Mouse (Mus musculus) stomach, embryonic 16.5 days (tissue): ENCODE measurements around the gene Tial1. TPM values are rescaled to one million over a fixed set of nuclear protein-coding genes. Genes with fewer than 3 reads are reported as not detected.

ENCODE experiments used
- ATAC-seq: fragments of 200-750 bp; cut with Nextera tagmentation; 2 replicates; pipeline ENCODE4 v1.8.0; 2017; ENCODE audit warnings: moderate number of reproducible peaks, moderate TSS enrichment; ENCODE audit not compliant: insufficient read depth, low FRiP score
- H3K27ac ChIP-seq: fragments of 300-500 bp; sonication (generic); 2 replicates; pipeline ENCODE4 v1.5.1; 2014; ENCODE audit warnings: low read length
- H3K27me3 ChIP-seq: fragments of 300-500 bp; sonication (generic); 2 replicates; pipeline ENCODE4 v1.6.1; 2014; ENCODE audit warnings: low read length, control low read depth, mixed read lengths; ENCODE audit not compliant: control insufficient read depth, insufficient read depth
- H3K36me3 ChIP-seq: fragments of 300-500 bp; sonication (generic); 2 replicates; pipeline ENCODE4 v1.6.1; 2014; ENCODE audit warnings: low read length; ENCODE audit not compliant: control insufficient read depth, insufficient read depth
- H3K4me1 ChIP-seq: fragments of 300-500 bp; sonication (generic); 2 replicates; pipeline ENCODE4 v1.6.1; 2014; ENCODE audit warnings: low read length, control low read depth, mixed read lengths; ENCODE audit not compliant: control insufficient read depth, insufficient read depth
- H3K4me2 ChIP-seq: fragments of 300-500 bp; sonication (generic); 2 replicates; pipeline ENCODE4 v1.6.1; 2014; ENCODE audit warnings: low read depth, low read length, mixed read lengths
- H3K4me3 ChIP-seq: fragments of 300-500 bp; sonication (generic); replicated peaks from 2 replicates; pipeline ENCODE4 v1.5.1; 2014; ENCODE audit warnings: mild to moderate bottlenecking, low read length
- H3K9ac ChIP-seq: fragments of 300-500 bp; sonication (generic); 2 replicates; pipeline ENCODE4 v1.6.1; 2014; ENCODE audit warnings: low read length
- H3K9me3 ChIP-seq: fragments of 300-500 bp; sonication (generic); replicated peaks from 2 replicates; pipeline ENCODE4 v1.6.1; 2016; ENCODE audit warnings: low read length, control low read depth; ENCODE audit not compliant: control insufficient read depth
- WGBS: fragments of 180-500 bp; shearing (Covaris S2); extraction: QIAGEN DNeasy Blood & Tissue Kit; methylation state at CpG from one replicate; pipeline ENCODE4 v1.1.7; 2014; 5-methylcytosine and 5-hydroxymethylcytosine counted together
- polyA plus RNA-seq: library from polyadenylated mRNA; unstranded; fragments of >200 nt; fragmentation: Nextera tagmentation; extraction: Ambion mirVana; gene quantifications from 2 replicates; pipeline ENCODE4 v1.2.1, GENCODE M21; 2015

The Tial1 gene
- polyA plus RNA-seq, 1 experiment from 2014 or later: 24.4 TPM

- Histone ChIP-seq H3K4me2 (no peak overlapping the region), H3K9ac (no peak overlapping the region), H3K36me3 (peaks cover 6% of the 10 kb centered on the region; the same call in 1 of the 2 replicates), H3K4me3 (no peak overlapping the region), H3K9me3 (no peaks in the 10 kb centered on the region), H3K4me1 (peaks cover 14% of the 10 kb centered on the region), H3K27me3 (no peaks in the 10 kb centered on the region), H3K27ac (no peak overlapping the region)
- ATAC-seq: no peak
- 61% methylated on average over 6 of the region's 6 CpGs for WGBS
These were observed 57.5 kb downstream of the Tial1 start for GRCm38 (mm10) chr7:128403988-128404387.

- no peaks in the 10 kb centered on the region for H3K9me3 ChIP-seq
- WGBS: 28% methylated on average over 6 of the region's 6 CpGs
- ATAC-seq: no peak
These were observed 57.9 kb downstream of the Tial1 start for GRCm38 (mm10) chr7:128403586-128403985.

GRCm38 (mm10) chr7:128403128-128403527, 58.4 kb downstream of the Tial1 start:
- 0 out of 2 replicates have a peak overlapping the region, but pooled peaks have one; percentile 9 for H3K4me2 ChIP-seq
- WGBS: 23% methylated on average over 10 of the region's 10 CpGs
- no peak overlapping the region for H3K4me3 ChIP-seq
- H3K36me3 ChIP-seq: peaks cover 6% of the 10 kb centered on the region; the same call in 1 of the 2 replicates
- peaks cover 14% of the 10 kb centered on the region for H3K4me1 ChIP-seq
- no peaks in the 10 kb centered on the region for H3K27me3 ChIP-seq
- no peak overlapping the region for H3K27ac ChIP-seq
- no peaks in the 10 kb centered on the region for H3K9me3 ChIP-seq
- ATAC-seq: no peak
- no peak overlapping the region for H3K9ac ChIP-seq

More at GRCm38 (mm10) chr7:128403586-128403985, 57.9 kb downstream of the Tial1 start:
- Histone ChIP-seq H3K27ac (no peak overlapping the region), H3K36me3 (peaks cover 6% of the 10 kb centered on the region; the same call in 1 of the 2 replicates), H3K27me3 (no peaks in the 10 kb centered on the region), H3K4me2 (0 out of 2 replicates have a peak overlapping the region, but pooled peaks have one; percentile 9), H3K9ac (no peak overlapping the region), H3K4me1 (peaks cover 14% of the 10 kb centered on the region), H3K4me3 (no peak overlapping the region)

GRCm38 (mm10) chr7:128402577-128402976, 58.9 kb downstream of the Tial1 start:
- Histone ChIP-seq H3K27me3 (no peaks in the 10 kb centered on the region), H3K9ac (no peak overlapping the region), H3K4me2 (no peak overlapping the region), H3K9me3 (no peaks in the 10 kb centered on the region), H3K4me1 (peaks cover 14% of the 10 kb centered on the region), H3K4me3 (no peak overlapping the region), H3K36me3 (peaks cover 6% of the 10 kb centered on the region; the same call in 1 of the 2 replicates), H3K27ac (no peak overlapping the region)
- WGBS: 68% methylated on average over 8 of the region's 8 CpGs
- no peak for ATAC-seq

GRCm38 (mm10) chr7:128398664-128399063, 62.9 kb downstream of the Tial1 start:
- Histone ChIP-seq H3K4me1 (peaks cover 11% of the 10 kb centered on the region), H3K36me3 (peaks cover 6% of the 10 kb centered on the region; the same call in 1 of the 2 replicates), H3K9me3 (no peaks in the 10 kb centered on the region), H3K4me2 (no peak overlapping the region), H3K27me3 (no peaks in the 10 kb centered on the region), H3K27ac (no peak overlapping the region), H3K4me3 (no peak overlapping the region), H3K9ac (no peak overlapping the region)
- 69% methylated on average over 4 of the region's 4 CpGs for WGBS
- no peak for ATAC-seq

GRCm38 (mm10) chr7:128397066-128397465, 64.5 kb downstream of the Tial1 start:
- Histone ChIP-seq H3K4me2 (no peak overlapping the region), H3K36me3 (peaks cover 6% of the 10 kb centered on the region; the same call in 1 of the 2 replicates), H3K9me3 (no peaks in the 10 kb centered on the region), H3K4me3 (no peak overlapping the region), H3K27me3 (no peaks in the 10 kb centered on the region), H3K27ac (no peak overlapping the region), H3K9ac (no peak overlapping the region), H3K4me1 (0 out of 2 replicates have a peak, but pooled peaks cover 7% of the 10 kb centered on the region)
- WGBS: 64% methylated on average over 2 of the region's 2 CpGs
- no peak for ATAC-seq

- H3K27me3 ChIP-seq: no peaks in the 10 kb centered on the region
- no peak overlapping the region for H3K4me3 ChIP-seq
- H3K4me1 ChIP-seq: peaks cover 21% of the 10 kb centered on the region; the same call in 1 of the 2 replicates
- H3K4me2 ChIP-seq: no peak overlapping the region
- no peak overlapping the region for H3K9ac ChIP-seq
- no peak for ATAC-seq
- WGBS: 44% methylated on average over 4 of the region's 4 CpGs
- no peaks in the 10 kb centered on the region for H3K36me3 ChIP-seq
- no peaks in the 10 kb centered on the region for H3K9me3 ChIP-seq
- no peak overlapping the region for H3K27ac ChIP-seq
These were observed 67.8 kb downstream of the Tial1 start for GRCm38 (mm10) chr7:128393756-128394155.

GRCm38 (mm10) chr7:128392972-128393314, 68.6 kb downstream of the Tial1 start:
- H3K27me3 ChIP-seq: no peaks in the 10 kb centered on the region
- no peak overlapping the region for H3K9ac ChIP-seq

GRCm38 (mm10) chr7:128392071-128392971, 69.2 kb downstream of the Tial1 start:
- 64% methylated on average over 18 of the region's 18 CpGs for WGBS
- peak overlapping the region; percentile 47; the same call in 1 of the 2 replicates for H3K27ac ChIP-seq
- no peak for ATAC-seq

More at GRCm38 (mm10) chr7:128392972-128393314, 68.6 kb downstream of the Tial1 start:
- peak overlapping the region; percentile 47; the same call in 1 of the 2 replicates for H3K27ac ChIP-seq
- WGBS: 45% methylated on average over 5 of the region's 5 CpGs
- no peaks in the 10 kb centered on the region for H3K36me3 ChIP-seq
- no peaks in the 10 kb centered on the region for H3K9me3 ChIP-seq
- H3K4me2 ChIP-seq: no peak overlapping the region
- H3K4me1 ChIP-seq: peaks cover 24% of the 10 kb centered on the region; the same call in 1 of the 2 replicates
- H3K4me3 ChIP-seq: no peak overlapping the region
- ATAC-seq: no peak

More at GRCm38 (mm10) chr7:128392071-128392971, 69.2 kb downstream of the Tial1 start:
- Histone ChIP-seq H3K4me2 (no peak overlapping the region), H3K36me3 (no peaks in the 10 kb centered on the region), H3K9ac (0 out of 2 replicates have a peak overlapping the region, but pooled peaks have one; percentile 11), H3K4me1 (peaks cover 24% of the 10 kb centered on the region; the same call in 1 of the 2 replicates), H3K9me3 (no peaks in the 10 kb centered on the region), H3K27me3 (no peaks in the 10 kb centered on the region), H3K4me3 (no peak overlapping the region)
